Mouse (Mus musculus) thymus, postnatal 36 days (tissue): ENCODE data around the gene Egf.
"Not testable (repeated sequence)": the region's sequence is repeated elsewhere in the genome, so short reads cannot be mapped to it uniquely, and the experiment has no call there.

Experiments
- DNase-seq, 2 experiments: peaks; one replicate each; pipeline ENCODE4 v3.0.0; 2022; ENCODE audit warnings: mixed read lengths in 2 of 2

Egf gene

GRCm38 (mm10) chr3:129754650-129755604 is at the start of gene Egf:
TSS of gene Egf (minus strand) at chr3:129755316.
- DNase-seq: no peak

- no peak for DNase-seq
Observed at GRCm38 (mm10) chr3:129803765-129804164, 48.6 kb upstream of the Egf start, which contains the start of gene Lrit3. TSS of gene Lrit3 (minus strand) at chr3:129804030.

GRCm38 (mm10) chr3:129799011-129799410 is 43.9 kb upstream of the Egf start:
- no peak for DNase-seq

GRCm38 (mm10) chr3:129798551-129798950 is 43.4 kb upstream of the Egf start:
- no peak for DNase-seq

- DNase-seq: no peak
Observed at GRCm38 (mm10) chr3:129797341-129797740, 42.2 kb upstream of the Egf start.

GRCm38 (mm10) chr3:129793801-129794200 is 38.7 kb upstream of the Egf start:
- no peak for DNase-seq

DNA sequence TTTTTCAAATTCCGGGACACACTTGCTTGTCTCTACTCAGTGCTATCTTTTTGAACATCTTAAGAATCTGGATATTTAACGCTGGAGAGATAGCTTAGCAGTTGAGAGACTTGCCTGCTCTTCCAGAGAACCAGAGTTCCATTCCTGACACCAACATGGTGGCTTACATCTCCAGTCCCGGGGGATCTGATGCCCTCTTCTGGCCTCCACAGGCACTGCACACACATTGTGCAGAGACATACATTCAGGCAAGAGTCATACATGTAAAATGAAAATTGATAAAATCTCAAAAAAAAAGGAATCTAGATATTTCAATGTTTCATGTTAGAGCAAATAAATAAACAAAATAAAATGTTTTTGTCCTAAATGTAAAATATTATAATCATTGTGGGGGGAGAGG is 27.6 kb upstream of the Egf start:
- no peak for DNase-seq

DNA sequence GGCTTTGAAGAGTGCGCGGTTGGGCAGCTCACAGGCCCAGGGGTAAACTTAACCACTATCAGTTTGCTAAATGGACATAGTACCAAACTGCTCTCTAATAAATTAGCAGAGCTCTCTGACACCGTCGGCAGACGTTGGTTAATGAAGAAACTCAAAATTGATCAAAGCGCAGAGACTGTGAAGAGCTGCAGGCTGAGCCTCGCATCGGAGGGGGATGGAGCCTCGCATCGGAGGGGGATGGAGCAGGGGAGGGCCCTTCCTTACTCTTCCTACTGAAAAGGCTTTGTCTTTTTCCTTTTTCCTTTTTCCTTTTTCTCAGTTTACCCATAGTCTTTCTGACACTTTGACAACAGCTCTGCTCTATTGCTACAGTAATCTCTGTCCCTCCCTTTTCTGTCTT is 26.3 kb upstream of the Egf start:
- DNase-seq: no peak

GRCm38 (mm10) chr3:129771210-129771609 is 16.1 kb upstream of the Egf start:
- no peak for DNase-seq

- no peak for DNase-seq
Observed at GRCm38 (mm10) chr3:129766971-129767794, 12.1 kb upstream of the Egf start.

- DNase-seq: no peak
Observed at GRCm38 (mm10) chr3:129766106-129766505, 11.0 kb upstream of the Egf start.

- not testable (repeated sequence) for DNase-seq
Observed at GRCm38 (mm10) chr3:129757599-129757998, 2.5 kb upstream of the Egf start.

DNA sequence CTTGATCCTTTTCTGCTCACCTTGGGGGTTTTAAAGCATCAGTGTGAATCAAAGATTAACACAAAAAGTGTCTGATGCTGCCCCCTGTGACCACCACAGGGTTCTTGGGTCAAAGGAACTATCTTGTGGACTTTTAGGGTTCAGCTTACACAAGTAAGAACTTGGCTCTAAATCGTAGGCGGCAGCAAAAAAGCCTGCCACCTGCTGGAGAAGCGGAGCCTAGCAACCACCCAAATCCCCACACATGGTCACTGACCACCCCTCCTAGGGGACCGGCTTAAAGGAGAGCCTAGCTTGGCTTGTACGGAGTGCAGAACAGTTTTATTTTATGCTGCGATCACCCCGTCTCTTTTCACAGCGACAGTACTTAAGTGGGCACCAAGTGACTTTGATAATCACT is 10.3 kb downstream of the Egf start:
- peak; percentile 40 to 41 for DNase-seq

GRCm38 (mm10) chr3:129742781-129743180 is 12.3 kb downstream of the Egf start:
- DNase-seq: no peak

GRCm38 (mm10) chr3:129738291-129739183 is 16.6 kb downstream of the Egf start:
- DNase-seq: no peak

- no peak for DNase-seq
Observed at GRCm38 (mm10) chr3:129731636-129732035, 23.5 kb downstream of the Egf start.

DNA sequence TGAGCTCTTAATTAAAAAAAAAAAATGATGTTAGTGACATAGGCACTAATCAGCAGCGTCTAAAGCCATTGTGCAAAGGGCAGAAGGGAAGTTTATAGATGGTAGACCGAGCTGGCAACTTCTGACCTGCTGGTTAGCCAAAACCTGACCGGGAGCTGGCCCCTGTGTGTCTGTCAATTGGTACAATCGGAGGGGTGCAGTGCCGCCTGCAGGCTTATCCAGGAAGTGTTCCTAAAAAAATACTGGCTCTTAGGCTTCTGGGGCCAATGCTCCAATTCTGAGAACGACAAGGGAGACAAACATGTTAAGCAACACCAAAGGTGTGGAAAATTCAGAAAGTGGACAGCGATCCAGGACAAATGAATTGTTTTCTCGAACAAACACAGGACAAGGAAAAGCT is 24.7 kb downstream of the Egf start:
- DNase-seq: peak; percentile 19 to 33

GRCm38 (mm10) chr3:129729916-129730315 is 25.2 kb downstream of the Egf start:
- no peak for DNase-seq

DNA sequence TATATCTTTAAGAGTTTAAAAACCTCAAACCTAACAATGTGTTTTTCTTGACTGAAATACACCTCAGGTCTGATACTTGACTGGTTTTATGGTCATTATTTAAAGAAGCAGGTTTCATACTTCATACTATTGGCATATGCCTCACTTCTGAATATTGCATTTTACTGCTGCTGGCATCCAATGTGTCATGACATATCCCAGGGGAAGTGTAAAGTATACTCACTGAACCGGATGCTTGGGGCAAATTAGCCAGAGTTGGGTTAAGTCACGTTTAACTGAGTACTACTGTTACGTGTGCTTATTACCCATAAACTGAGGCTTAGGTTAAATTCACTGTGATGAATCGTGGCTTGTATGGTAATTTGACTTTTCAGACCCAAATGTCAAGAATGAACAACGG is 29.5 kb downstream of the Egf start:
- DNase-seq: no peak

DNA sequence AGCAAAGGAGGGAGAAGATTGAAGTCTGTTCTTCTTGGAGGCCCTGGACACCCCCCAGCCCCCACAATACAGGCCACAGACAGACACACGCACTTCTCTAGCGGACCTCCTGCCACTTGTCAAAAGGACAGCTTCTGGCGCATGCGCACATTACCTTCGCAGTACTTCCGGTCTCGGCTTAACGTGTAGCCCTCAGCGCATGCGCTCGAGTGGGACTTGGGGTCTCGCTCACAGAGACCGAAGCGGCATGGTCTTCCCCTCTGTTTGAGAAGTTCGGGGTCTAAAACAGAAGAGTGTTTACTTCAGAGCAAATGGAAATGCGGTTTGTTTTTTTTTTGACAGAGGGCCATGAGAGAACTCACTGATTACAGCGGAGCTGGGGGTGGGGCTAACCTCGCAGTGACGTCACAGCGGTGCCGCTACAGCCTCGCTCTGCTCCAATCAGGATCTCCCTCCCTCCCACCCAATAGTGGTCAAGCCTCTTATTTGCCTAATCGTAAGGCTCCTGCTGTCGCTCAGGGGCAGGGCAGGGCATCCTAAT is 30.1 kb downstream of the Egf start:
- peak; percentile 91 to 92 for DNase-seq

GRCm38 (mm10) chr3:129724505-129724904 is 30.6 kb downstream of the Egf start:
- no peak for DNase-seq

DNA sequence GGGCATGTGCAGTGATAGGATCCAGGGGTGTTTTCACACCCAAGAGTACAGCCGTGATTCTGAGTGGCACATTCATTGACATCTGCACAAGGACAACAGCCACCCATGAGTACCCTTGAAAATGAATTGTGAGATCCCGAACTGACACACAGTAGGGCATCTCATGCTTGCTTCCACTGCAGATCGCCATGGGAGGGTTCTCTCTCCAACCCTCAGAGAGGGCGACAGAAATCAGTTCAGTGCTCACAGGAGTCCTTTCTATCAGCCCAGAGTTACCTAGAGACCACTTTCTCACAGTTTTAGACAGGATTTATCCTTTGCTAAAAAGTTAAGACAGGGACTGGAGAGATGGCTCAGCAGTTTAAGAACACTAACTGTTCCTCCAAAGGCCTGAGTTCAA is 31.8 kb downstream of the Egf start:
- no peak for DNase-seq
